Mouse (Mus musculus): ENCODE results near the gene Matk.

GRCm38 (mm10) chr10:81221402-81222015 lies 31.2 kb upstream of the Matk start:
- TF ChIP-seq MAX (IDR thresholded peaks at IDR 0.05) (no peak), CTCF (IDR thresholded peaks at IDR 0.05; ENCODE audit: control insufficient read depth, insufficient read depth, insufficient read length) (no peak), MYOD1 (IDR thresholded peaks at IDR 0.05; ENCODE audit: control insufficient read depth, insufficient read length, low read depth) (no peak), CEBPB (IDR thresholded peaks at IDR 0.05; ENCODE audit: low read depth) (no peak), USF1 (IDR thresholded peaks at IDR 0.05; ENCODE audit: low read depth) (no peak)

Data from C2C12 (cell line).